Mouse (Mus musculus): ENCODE results near the gene Dapk1. TPM values are rescaled to one million over a fixed set of nuclear protein-coding genes. Genes with fewer than 3 reads are reported as not detected.

Gene Dapk1
- polyA plus RNA-seq, 1 experiment from 2014 or later, result 9.6 TPM

- no peak for DNase-seq (ENCODE audit: low spot score)
Measured at GRCm38 (mm10) chr13:60690921-60691320, 89.2 kb downstream of the Dapk1 start.

GRCm38 (mm10) chr13:60691940-60692339 lies 90.2 kb downstream of the Dapk1 start:
- DNase-seq (ENCODE audit: low spot score), result no peak

GRCm38 (mm10) chr13:60695186-60695980 lies 93.6 kb downstream of the Dapk1 start:
- DNase-seq (ENCODE audit: low spot score), result no peak

GRCm38 (mm10) chr13:60696323-60696722 lies 94.6 kb downstream of the Dapk1 start:
- no peak for DNase-seq (ENCODE audit: low spot score)

- no peak for DNase-seq (ENCODE audit: low spot score)
Measured at GRCm38 (mm10) chr13:60696741-60697140, 95.0 kb downstream of the Dapk1 start.

GRCm38 (mm10) chr13:60698021-60698420 lies 96.3 kb downstream of the Dapk1 start:
- DNase-seq (ENCODE audit: low spot score), result no peak

GRCm38 (mm10) chr13:60701671-60702171 lies 100.0 kb downstream of the Dapk1 start:
- DNase-seq (ENCODE audit: low spot score), result no peak

GRCm38 (mm10) chr13:60707541-60708468 lies 106.1 kb downstream of the Dapk1 start:
- no peak for DNase-seq (ENCODE audit: low spot score)

- DNase-seq (ENCODE audit: low spot score), result no peak
Measured at GRCm38 (mm10) chr13:60709136-60709535, 107.4 kb downstream of the Dapk1 start.

GRCm38 (mm10) chr13:60710963-60711362 lies 109.2 kb downstream of the Dapk1 start:
- no peak for DNase-seq (ENCODE audit: low spot score)

GRCm38 (mm10) chr13:60713537-60713936 lies 111.8 kb downstream of the Dapk1 start:
- DNase-seq (ENCODE audit: low spot score), result no peak

GRCm38 (mm10) chr13:60716107-60716506 lies 114.4 kb downstream of the Dapk1 start:
- no peak for DNase-seq (ENCODE audit: low spot score)

- DNase-seq (ENCODE audit: low spot score), result no peak
Measured at GRCm38 (mm10) chr13:60717421-60717820, 115.7 kb downstream of the Dapk1 start.

- no peak for DNase-seq (ENCODE audit: low spot score)
Measured at GRCm38 (mm10) chr13:60719581-60719980, 117.8 kb downstream of the Dapk1 start.

GRCm38 (mm10) chr13:60722763-60723162 lies 121.0 kb downstream of the Dapk1 start:
- DNase-seq (ENCODE audit: low spot score), result no peak

GRCm38 (mm10) chr13:60728276-60729054 lies 126.7 kb downstream of the Dapk1 start:
- DNase-seq (ENCODE audit: low spot score), result no peak

GRCm38 (mm10) chr13:60729055-60729402 lies 127.3 kb downstream of the Dapk1 start:
- DNase-seq (ENCODE audit: low spot score), result no peak

GRCm38 (mm10) chr13:60730587-60730986 lies 128.8 kb downstream of the Dapk1 start:
- DNase-seq (ENCODE audit: low spot score), result no peak

- DNase-seq (ENCODE audit: low spot score), result no peak
Measured at GRCm38 (mm10) chr13:60731001-60731400, 129.3 kb downstream of the Dapk1 start.

- DNase-seq (ENCODE audit: low spot score), result no peak
Measured at GRCm38 (mm10) chr13:60735306-60735705, 133.6 kb downstream of the Dapk1 start.

GRCm38 (mm10) chr13:60736421-60737105 lies 134.8 kb downstream of the Dapk1 start:
- no peak for DNase-seq (ENCODE audit: low spot score)
